Mouse (Mus musculus) liver, adult 2 months (tissue): ENCODE data around the gene Evi2b.

Experiments
- CTCF ChIP-seq: fragments of 200-500 bp; IDR thresholded peaks from 2 replicates; pipeline ENCODE4 v1.5.1; 2011; ENCODE audit warnings: low read depth, low read length, control low read depth
- POLR2A ChIP-seq: fragments of 200-500 bp; IDR thresholded peaks from 2 replicates; pipeline ENCODE4 v1.6.1; 2011; ENCODE audit warnings: low read length, control low read depth; ENCODE audit not compliant: insufficient read depth; ENCODE audit errors: extremely low read depth

GRCm38 (mm10) chr11:79483876-79484528, 39.6 kb downstream of the Evi2b start:
- TF ChIP-seq CTCF (no peak), POLR2A (no peak)
